Mouse (Mus musculus): ENCODE results near the gene Gm19684. TPM values are rescaled to one million over a fixed set of nuclear protein-coding genes. Genes with fewer than 3 reads are reported as not detected.
"Not testable (repeated sequence)": the region's sequence is repeated elsewhere in the genome, so short reads cannot be mapped to it uniquely, and the experiment has no call there.

Gm19684 gene
- under 1 TPM in 3 of 4 experiments, not detected in 1; 0.19 to 0.26 (median 0.25) TPM for total RNA-seq (2022)

DNA sequence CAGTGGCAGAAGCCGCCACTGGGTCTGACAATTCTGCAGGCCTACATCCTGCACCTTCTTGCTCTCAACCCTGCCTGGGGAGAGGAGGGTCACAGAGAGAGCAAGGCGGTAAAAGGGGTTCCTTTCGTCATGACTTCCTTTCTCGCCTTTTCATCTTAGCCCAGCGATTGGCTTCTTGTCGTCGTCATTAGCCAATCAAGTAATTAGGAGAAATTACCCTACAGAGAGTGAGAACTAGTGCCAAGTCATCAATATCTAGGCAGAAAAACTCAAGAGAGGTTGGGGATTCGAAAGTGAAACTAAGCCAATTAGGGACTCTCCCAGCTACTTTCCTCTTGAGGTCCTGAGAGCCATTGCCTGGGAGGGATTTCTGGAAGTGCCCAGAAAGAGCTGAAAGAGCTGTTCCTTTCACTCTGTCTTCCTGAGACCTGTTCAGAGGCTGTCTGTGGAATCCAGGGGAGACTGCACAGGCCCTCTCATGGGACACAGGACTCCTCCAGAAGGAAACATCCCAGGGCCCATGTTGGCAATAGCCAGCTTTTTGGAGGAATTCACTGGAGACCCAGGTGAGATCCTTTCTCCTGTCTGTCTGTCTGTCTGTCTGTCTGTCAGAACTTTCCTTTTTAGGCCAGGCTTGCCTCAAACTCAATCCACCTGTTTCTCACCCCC lies at the start of gene Gm19684:
TSS of gene Gm19684 (plus strand) at position 327 of the 669 bp plus-strand sequence.
- peak; percentile 91 for DNase-seq (ENCODE audit: low spot score)

- DNase-seq (ENCODE audit: low spot score): not testable (repeated sequence)
Observed at GRCm38 (mm10) chr17:36081901-36082300, 39.6 kb upstream of the Gm19684 start.

DNA sequence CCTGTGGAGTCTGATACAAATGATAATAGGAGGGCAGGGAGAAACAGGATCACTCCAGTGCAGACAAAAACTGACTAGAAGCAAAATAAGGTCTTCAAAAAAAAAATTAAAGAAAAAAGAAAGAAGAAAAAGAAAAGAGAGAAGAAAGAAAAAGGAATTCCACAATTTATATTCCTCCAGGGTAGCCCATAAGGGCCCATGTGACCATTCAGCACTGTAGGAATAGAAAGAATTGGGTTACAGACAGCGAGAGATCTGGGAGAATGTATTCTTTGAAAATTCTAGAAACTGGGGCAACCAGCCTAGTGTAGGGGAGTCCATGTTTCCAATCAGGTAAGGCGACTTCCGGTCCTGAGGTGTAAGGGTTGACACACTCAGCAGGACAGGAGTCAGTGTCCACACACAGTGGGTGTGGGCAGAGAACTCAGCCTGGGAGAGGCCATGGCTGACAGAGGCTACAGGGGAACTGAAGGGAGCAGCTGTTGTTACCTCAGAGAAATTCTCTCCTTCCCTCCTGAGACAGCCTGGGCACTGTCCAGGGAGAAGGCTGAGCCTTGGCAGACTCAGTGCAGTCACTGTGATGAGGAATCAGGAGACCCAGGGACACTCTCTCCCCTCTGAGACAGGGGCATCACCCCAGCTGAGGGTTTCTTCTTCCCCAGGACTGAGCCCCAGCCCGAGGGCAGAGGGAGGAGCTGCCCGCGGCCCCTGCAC lies 38.8 kb upstream of the Gm19684 start:
- DNase-seq (ENCODE audit: low spot score): not testable (repeated sequence)

GRCm38 (mm10) chr17:36083266-36083869 lies 38.1 kb upstream of the Gm19684 start:
- DNase-seq (ENCODE audit: low spot score): no peak

- DNase-seq (ENCODE audit: low spot score): no peak
Observed at GRCm38 (mm10) chr17:36083870-36084451, 37.5 kb upstream of the Gm19684 start.

GRCm38 (mm10) chr17:36085976-36086375 lies 35.5 kb upstream of the Gm19684 start:
- DNase-seq (ENCODE audit: low spot score): not testable (repeated sequence)

DNA sequence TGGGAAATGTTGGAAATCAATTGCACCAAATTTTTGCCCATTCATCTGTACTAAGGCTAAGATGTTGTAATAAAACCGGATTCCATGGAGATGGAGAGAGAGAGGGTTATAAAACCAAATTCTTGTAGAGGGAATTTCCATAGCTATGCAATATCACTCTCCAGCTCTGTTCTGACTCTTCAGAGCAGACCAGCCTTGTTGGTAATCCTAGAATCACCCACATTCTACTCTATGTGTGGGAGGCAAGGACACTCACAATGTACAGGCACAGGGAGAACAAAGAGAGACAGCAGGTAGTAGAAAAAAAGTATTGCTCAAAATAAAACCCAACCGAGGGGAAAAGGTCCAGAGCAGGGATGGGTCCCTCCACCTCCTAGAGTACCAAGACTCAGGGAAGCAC lies 29.5 kb upstream of the Gm19684 start:
- not testable (repeated sequence) for DNase-seq (ENCODE audit: low spot score)

DNA sequence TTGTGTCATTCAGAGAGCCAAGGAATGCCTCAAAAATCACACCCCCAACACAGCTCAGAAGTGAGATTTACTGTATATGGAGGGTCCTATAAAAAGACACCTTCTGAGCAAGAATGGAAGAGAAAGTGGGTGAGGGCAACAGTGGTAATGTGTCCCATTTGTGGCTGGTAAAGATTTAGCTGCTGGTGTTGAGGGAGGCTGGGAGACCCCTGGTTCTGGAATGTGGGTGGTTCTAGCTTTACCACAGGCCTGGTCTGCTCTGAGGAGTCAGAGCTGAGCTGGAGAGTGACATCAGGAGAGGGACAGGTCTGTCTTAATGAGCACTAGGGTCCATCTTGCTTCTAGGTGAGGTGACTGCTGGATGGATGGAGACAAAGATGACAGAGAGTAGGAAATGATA lies 29.0 kb upstream of the Gm19684 start:
- not testable (repeated sequence) for DNase-seq (ENCODE audit: low spot score)

GRCm38 (mm10) chr17:36093936-36094335 lies 27.5 kb upstream of the Gm19684 start:
- DNase-seq (ENCODE audit: low spot score): no peak

GRCm38 (mm10) chr17:36099603-36100002 lies 21.9 kb upstream of the Gm19684 start:
- not testable (repeated sequence) for DNase-seq (ENCODE audit: low spot score)

GRCm38 (mm10) chr17:36102091-36102490 lies 19.4 kb upstream of the Gm19684 start:
- not testable (repeated sequence) for DNase-seq (ENCODE audit: low spot score)

DNA sequence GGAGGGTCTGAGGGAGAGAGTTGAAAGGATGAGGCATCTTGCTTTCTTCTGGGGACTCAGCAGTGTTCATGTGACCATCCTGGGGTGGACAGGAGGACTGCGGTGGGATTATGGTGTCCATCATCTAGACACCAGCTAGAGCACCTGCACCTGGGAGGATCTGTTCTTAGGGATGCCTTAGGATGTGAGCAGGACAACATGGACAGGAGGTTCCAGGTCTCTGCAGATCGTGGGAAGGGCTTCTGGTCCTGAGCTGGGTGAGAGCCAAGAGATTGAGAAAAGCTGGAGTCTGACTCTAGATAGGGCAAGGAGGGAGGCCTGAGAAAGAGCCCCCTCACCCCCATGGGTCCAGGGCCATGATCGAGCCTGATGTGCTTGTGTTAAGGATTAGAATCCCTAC lies 11.3 kb upstream of the Gm19684 start:
- DNase-seq (ENCODE audit: low spot score): not testable (repeated sequence)

DNA sequence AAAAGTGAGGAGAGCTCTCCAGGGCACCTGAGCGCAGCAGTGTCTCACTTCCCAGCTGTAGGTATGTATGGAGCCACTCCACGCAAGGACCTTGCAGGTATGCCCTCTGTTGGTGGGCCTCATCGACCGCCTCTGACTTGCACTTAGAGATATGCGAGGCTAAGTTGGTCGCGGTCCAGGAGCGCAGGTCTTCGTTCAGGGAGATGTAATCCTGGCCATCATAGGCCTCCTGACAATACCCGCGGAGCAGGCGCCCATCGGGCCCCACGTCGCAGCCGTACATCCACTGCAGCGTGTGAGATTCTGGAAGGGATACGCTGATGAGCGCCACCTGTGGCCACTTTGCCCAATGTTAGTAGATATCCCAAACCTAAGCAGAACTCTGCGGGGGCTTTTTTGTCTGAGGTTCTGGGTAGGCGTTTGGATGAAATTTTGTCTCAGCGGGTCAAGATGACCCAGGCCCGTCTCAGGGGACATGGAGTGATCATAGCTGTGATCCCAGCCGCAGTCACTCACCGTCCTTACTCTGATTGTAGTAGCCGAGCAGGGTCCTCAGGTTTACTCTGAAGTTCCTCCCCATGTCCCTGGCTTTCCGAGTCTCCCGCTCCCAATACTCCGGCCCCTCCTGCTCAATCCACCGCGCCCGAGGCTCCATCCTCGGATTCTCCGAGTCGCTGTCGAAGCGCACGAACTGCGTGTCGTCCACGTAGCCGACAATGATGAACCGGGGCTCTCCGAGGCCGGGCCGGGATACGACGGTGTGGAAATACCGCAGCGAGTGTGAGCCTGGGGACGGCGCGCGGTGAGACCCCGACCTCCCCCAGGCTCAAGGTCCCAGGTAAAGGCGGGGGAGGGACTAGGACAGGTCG lies 10.6 kb upstream of the Gm19684 start:
- DNase-seq (ENCODE audit: low spot score): not testable (repeated sequence)

GRCm38 (mm10) chr17:36111510-36111868 lies 10.0 kb upstream of the Gm19684 start:
- peak; percentile 58 for DNase-seq (ENCODE audit: low spot score)

GRCm38 (mm10) chr17:36113979-36114593 lies 7.4 kb upstream of the Gm19684 start:
- not testable (repeated sequence) for DNase-seq (ENCODE audit: low spot score)

- not testable (repeated sequence) for DNase-seq (ENCODE audit: low spot score)
Observed at GRCm38 (mm10) chr17:36116545-36116944, 4.9 kb upstream of the Gm19684 start.

DNA sequence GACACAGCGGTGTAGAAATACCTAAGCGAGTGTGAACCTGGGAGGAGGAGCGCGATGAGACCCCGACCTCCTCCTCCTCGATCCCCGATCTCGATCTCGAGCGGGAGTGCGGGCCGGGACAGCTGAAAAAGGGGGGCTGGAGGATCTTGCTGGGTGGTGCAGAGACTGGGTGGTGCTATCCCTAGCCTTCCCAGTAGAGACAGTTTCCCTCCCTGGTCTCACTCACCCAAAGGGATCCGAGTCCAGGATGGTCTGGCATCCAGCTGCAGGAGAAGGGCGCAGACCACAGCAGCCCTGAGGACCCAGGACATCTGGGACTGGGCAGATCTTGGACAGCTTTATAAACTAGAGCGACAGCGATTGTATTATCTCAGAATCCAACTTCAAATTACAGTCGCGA lies 639 bp upstream of the Gm19684 start:
- DNase-seq (ENCODE audit: low spot score): not testable (repeated sequence)

- not testable (repeated sequence) for DNase-seq (ENCODE audit: low spot score)
Observed at GRCm38 (mm10) chr17:36124111-36124510, 2.6 kb downstream of the Gm19684 start.

GRCm38 (mm10) chr17:36128525-36128924 lies 7.0 kb downstream of the Gm19684 start:
- DNase-seq (ENCODE audit: low spot score): not testable (repeated sequence)

GRCm38 (mm10) chr17:36128968-36129817 lies 7.7 kb downstream of the Gm19684 start, which contains the start of gene Gm7030:
Gene Gm7030, minus strand, starts transcription at chr17:36129425.
- DNase-seq (ENCODE audit: low spot score): not testable (repeated sequence)

Data from heart, adult 8-10 months (tissue).